Mouse (Mus musculus) megakaryocyte-erythroid progenitor cell, adult 5-6 weeks (primary cell): Measurements from ENCODE around the gene Gch1. TPM values are rescaled to one million over a fixed set of nuclear protein-coding genes. Genes with fewer than 3 reads are reported as not detected.
"Not testable (repeated sequence)": the region's sequence is repeated elsewhere in the genome, so short reads cannot be mapped to it uniquely, and the experiment has no call there.

ENCODE experiments used
- ATAC-seq: replicated peaks from 2 replicates; pipeline ENCODE4 v1.8.0; 2016; ENCODE audit warnings: mild to moderate bottlenecking, inconsistent platforms; ENCODE audit not compliant: severe bottlenecking, poor library complexity, low FRiP score, low TSS enrichment
- total RNA-seq, 2 experiments: library from RNA; stranded (forward) in 1 of 2; stranded (reverse) in 1 of 2; fragments of 200-1000, 215-1000 nt in 1 of 2; fragments of >200 nt in 1 of 2; fragmentation: Nextera tagmentation in 1 of 2; gene quantifications; 2 replicates each; pipeline ENCODE4 v1.2.3; 2014 to 2017

Gene Gch1
- total RNA-seq, 2 experiments from 2014 or later = 1.9 to 2.6 TPM

GRCm38 (mm10) chr14:47172073-47172472, 17.1 kb downstream of the Gch1 start:
- no peak for ATAC-seq

GRCm38 (mm10) chr14:47170499-47171109, 18.6 kb downstream of the Gch1 start:
- ATAC-seq = peak; percentile 59

- peak; percentile 54 for ATAC-seq
These were observed 19.4 kb downstream of the Gch1 start for GRCm38 (mm10) chr14:47169677-47170410.

- no peak for ATAC-seq
These were observed 23.5 kb downstream of the Gch1 start for GRCm38 (mm10) chr14:47165741-47166140.

- ATAC-seq = no peak
These were observed 24.1 kb downstream of the Gch1 start for GRCm38 (mm10) chr14:47165117-47165516.

GRCm38 (mm10) chr14:47161921-47162427, 27.2 kb downstream of the Gch1 start:
- no peak for ATAC-seq

GRCm38 (mm10) chr14:47160051-47160640, 29.1 kb downstream of the Gch1 start:
- ATAC-seq = no peak

GRCm38 (mm10) chr14:47154303-47154702, 34.9 kb downstream of the Gch1 start:
- ATAC-seq = no peak

- ATAC-seq = no peak
These were observed 37.9 kb downstream of the Gch1 start for GRCm38 (mm10) chr14:47151306-47151705.

- no peak for ATAC-seq
These were observed 44.9 kb downstream of the Gch1 start for GRCm38 (mm10) chr14:47144326-47144725.

- ATAC-seq = no peak
These were observed 50.4 kb downstream of the Gch1 start for GRCm38 (mm10) chr14:47138853-47139252.

GRCm38 (mm10) chr14:47136637-47137036, 52.6 kb downstream of the Gch1 start:
- peak; percentile 79 for ATAC-seq

GRCm38 (mm10) chr14:47133948-47134347, 55.3 kb downstream of the Gch1 start:
- ATAC-seq = no peak

GRCm38 (mm10) chr14:47127987-47128386, 61.2 kb downstream of the Gch1 start:
- ATAC-seq = no peak

- ATAC-seq = no peak
These were observed 71.7 kb downstream of the Gch1 start for GRCm38 (mm10) chr14:47117522-47117921.

- peak; percentile 96 for ATAC-seq
These were observed 73.0 kb downstream of the Gch1 start for GRCm38 (mm10) chr14:47116062-47116762.

- ATAC-seq = peak; percentile 34
These were observed 74.1 kb downstream of the Gch1 start for GRCm38 (mm10) chr14:47115154-47115553.

GRCm38 (mm10) chr14:47111341-47111740, 77.9 kb downstream of the Gch1 start:
- ATAC-seq = no peak

- ATAC-seq = not testable (repeated sequence)
These were observed 78.8 kb downstream of the Gch1 start for GRCm38 (mm10) chr14:47110391-47110790.

GRCm38 (mm10) chr14:47107461-47107860, 81.8 kb downstream of the Gch1 start:
- ATAC-seq = no peak
